Mouse (Mus musculus): ENCODE data around the gene Sgsm2.

The Sgsm2 gene

DNA sequence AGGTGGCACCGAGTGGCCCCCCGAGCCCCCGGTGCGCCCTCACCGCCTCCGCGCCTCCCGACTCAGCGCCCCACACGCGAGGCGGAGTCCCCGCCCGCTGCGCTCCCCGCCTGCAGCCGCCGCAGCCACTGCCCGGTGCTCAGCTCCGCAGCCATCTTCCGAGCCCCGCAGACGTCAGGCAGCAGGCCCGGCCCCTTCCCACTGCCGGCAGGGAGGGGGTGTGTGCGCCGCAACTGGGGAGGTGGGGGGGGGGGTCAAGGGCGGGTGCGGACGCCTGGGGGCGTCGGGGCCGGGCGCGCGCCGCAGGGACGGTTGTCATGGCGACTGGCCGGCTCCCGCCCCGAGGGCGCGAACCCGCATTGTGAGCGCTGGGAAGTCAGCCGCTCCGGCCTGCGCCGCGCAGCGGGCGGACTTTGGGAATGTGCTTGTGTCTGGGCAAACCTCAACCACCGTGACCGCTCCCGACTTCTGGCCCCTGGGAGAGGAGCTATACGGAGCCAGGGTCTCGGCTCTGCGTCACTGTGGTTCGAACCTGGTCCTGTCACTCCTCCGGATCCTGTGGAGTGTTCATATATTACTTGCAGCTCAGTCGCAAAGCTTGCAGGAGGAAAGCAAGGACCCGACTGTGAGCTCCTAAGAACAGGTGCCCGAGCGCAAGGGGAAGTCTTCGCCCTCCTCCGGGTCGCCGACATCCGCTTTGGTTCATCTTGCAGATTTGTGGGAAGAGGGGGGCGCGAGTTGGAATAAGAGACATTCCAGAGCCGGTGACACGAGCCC lies at the start of gene Sgsm2:
Gene Sgsm2 (minus strand): TSS at position 160 of the 777 bp plus-strand sequence.
- peak; percentile 67 for DNase-seq

DNA sequence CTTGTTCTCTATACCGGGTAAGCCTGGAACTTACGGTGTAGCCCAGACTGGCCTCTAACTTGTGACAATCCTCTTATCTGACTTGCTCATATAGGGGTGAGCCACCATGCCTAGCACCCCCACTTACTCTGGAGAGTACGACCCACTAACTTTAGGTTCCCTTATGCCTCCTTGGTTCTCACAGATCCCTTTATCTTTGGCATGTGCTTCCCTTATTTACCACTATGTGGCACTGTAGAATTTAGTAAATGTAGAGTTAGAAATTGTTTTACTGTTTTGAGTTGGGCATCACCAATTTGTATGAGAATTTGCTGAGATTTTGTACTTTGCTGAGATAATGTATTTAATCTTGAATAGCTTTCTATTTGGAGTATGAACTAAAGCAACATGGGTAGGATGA lies 49.5 kb upstream of the Sgsm2 start:
- peak; percentile 28 for DNase-seq

- DNase-seq, result no peak
These were observed 33.5 kb upstream of the Sgsm2 start for GRCm38 (mm10) chr11:74930391-74930790.

DNA sequence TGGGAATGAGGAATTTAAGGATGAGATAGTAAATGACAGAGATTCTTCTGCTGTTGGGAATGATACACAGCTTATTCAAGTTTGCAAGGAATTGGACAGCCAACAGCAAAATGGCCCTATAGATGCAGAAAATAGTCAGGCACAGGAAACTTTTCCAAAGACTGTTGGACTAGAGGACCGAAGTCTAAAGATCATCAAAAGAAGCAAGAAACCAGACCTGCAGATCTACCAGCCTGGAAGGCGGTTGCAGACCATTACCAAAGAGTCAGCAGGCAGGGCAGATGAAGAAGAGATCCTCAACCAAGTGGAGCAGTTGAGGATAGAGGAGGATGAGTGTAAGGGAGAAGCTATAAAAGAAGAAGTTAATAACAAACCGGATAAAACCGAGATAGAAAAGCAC lies 32.3 kb upstream of the Sgsm2 start:
- no peak for DNase-seq

- no peak for DNase-seq
These were observed 30.4 kb upstream of the Sgsm2 start for GRCm38 (mm10) chr11:74927236-74927725.

DNA sequence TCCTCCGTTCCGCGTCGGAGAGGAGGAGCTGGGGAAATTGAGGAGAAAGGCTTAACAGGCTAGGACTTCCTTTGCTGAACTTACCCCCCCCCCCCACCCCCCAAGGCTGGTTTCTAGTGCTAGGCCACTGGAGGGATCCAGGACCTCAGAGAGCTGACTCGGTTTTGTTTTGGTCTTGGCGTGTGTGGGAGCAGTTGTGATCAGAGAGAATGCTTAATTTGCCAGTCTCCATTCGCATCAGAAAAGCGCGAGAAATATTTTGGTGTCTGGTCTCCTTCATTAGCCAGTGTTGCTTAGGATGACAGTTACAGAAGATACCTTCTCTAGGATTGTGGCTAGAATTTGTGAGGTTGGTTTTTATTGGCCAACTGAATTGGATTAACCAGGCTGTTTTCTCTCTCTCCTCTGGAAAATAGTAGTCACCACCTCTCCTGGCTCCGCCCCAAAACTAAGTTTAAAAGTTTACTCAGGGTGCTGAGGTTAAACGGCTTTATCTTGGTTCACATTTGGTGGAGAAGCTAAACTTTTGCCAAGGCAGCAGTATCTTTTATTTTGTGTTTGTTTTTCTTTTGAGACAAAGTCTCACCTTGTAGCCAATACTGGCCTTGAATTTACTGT lies 29.6 kb upstream of the Sgsm2 start:
- DNase-seq, result peak; percentile 48

DNA sequence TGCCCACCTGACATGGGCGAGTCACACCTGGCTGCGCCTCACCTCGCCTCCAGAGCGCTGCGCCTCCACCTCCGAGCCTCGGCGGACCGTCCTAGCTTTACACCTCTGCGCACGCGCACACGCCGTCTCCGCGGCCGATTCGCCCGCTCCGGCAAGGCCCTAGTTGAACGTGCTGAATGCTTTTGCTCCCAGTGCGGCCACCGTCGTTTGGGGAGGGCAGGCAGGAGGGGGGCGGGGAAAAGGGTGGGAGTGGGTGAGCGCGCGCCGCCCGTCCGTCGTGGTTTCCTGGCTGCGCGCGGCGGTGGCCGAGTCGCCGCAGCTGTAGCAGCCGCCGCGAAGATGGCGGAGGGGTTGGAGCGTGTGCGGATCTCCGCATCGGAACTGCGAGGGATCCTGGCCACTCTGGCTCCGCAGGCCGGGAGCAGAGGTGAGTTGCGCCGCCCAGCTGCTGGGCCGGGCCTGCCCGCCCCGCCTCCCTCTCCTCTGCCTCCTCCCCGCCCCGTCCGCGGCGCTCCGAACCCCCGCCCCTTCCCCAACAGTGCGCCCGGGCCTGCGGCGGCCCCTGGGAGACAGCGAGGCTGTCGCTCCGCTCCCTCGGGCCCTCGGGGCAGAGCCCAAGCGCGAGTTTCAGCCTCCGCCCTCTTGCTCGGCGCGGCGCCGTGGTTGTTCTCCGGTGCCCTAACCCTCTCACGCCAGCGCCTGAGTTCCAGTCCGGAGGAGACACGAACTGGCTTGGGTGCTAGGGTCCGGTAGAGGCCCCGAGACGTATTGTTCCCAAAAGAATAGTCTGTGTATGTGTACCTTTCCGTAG lies 28.9 kb upstream of the Sgsm2 start, which contains the start of the genes Smg6 and Srr:
Gene Smg6 (plus strand): TSS at position 247 of the 811 bp plus-strand sequence.
Gene Srr (minus strand): TSS at position 372 of the 811 bp plus-strand sequence.
- peak; percentile 95 for DNase-seq

DNA sequence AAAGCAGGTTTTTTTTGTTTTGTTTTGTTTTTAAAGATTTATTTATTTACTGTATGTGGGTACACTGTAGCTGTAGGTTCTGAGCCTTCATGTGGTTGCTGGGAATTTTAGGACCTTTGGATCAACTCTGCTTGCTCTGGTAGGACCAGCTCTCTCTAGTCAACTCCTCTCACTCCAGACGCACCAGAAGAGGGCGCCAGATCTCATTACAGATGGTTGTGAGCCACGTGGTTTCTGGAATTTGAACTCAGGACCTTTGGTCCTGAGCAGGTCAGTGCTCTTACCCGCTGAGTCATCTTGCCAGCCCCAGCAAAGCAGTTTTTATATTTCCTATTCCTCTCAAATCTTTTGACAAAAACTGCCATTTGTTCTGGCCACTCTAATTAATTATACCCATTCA lies 27.3 kb upstream of the Sgsm2 start:
- DNase-seq, result peak; percentile 51

GRCm38 (mm10) chr11:74919249-74919648 lies 22.4 kb upstream of the Sgsm2 start:
- DNase-seq, result no peak

DNA sequence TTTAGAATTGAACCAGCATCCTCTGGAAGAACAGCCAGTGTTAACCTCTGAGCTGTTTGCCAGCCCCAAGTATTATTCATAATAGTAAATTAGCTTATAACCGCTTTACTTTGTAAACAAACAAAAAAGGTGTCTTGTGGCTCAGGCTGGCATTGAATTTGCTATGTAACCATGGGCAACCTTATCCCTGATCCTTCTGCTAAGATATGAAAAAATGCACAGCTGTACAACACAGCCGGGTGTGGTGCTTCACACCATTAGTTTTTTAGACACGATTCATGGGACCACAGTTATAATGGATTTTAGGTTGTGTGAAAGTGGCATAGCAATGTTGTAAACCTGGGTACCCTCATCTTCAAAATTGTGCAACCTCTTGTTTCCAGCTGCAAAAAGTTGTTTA lies 15.6 kb upstream of the Sgsm2 start:
- no peak for DNase-seq

GRCm38 (mm10) chr11:74909978-74910377 lies 13.1 kb upstream of the Sgsm2 start:
- DNase-seq, result no peak

DNA sequence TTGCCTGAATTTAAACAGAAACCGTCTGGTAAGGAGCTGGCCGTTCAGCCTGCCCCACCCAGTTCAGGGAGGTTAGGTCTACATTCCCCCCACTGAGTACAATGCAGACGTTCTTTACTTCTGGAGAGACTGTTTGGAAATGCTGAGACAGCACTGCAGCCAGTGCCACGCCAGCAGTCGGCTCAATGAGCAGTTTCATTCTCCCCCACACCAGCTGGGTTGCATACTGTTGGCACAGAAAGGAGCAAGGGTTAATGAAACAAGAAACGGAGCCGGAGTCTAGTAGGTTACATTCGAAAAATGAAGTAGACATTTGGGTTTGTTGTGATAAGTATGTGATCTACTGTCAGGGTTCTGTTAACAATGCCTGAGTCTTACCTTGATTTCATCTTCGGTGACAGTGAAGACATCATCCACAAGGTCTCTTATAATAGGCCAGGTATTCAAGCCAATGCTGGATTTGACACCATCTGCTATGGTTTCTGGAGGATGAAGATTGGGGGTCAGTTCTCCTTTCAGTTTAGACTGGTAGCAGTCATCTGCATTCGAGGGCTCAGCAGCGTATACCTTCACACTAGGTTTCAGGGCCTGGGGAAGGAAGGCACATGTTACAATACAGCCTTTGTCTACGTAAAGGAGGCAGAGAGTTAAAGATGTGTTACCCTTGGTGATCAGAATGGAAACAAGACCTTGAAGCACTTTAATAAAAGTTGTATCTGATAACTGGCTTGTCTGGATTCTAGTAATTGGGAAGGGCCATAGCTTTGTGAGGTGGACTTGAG lies 11.9 kb upstream of the Sgsm2 start:
- DNase-seq, result no peak

DNA sequence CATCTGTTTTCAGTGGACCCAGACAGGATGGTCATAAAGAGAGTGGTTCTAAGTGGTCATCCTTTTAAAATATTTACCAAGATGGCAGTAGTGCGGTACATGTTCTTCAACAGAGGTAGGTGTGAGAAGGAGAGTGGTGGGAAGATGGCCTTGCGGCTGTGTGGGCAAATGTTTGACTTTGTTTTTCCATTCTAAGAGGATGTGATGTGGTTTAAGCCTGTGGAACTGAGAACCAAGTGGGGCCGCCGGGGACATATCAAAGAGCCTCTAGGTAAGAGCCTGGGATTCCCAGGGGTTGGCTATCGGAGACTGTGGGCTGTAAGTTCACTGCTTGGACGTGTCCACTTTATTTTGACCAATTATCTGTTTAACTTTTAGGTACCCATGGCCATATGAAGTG lies 11.0 kb upstream of the Sgsm2 start:
- no peak for DNase-seq

DNA sequence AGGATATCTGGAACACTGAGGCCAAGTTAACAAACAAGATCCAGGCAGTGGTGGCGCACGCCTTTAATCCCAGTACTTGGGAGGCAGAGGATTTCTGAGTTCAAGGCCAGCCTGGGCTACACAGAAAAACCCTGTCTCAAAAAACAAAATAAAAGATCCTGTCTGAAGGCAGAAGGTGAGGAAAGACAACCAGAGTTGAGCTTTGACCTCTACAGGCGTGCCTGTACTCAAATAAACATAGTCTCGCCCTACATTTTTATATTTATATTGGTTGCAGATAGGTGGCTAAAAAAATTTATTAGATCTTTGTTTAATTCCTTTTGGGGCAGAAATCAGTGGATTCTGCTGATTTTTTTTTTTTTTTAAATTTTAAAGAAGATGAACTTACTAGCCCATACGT lies 5.6 kb upstream of the Sgsm2 start:
- no peak for DNase-seq

DNA sequence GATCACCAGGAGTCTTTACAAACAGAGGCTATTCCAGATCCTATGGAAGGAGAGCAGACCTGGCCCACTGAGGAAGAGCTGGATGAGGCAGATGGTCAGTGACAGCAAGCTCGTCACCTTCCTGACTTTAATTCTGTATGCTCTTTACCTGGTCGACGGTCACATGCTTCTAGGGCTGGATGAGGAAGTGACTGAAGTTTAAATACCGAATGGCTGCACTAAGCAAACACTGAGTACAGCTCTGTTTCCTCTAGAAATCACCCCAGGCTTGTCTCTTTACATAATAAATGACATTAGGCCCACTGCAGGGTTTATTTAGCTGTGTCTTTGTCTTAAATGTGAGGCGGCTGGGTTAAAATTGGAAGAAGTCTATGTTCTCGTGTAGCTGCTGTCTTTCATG lies 4.7 kb upstream of the Sgsm2 start:
- DNase-seq, result no peak

DNA sequence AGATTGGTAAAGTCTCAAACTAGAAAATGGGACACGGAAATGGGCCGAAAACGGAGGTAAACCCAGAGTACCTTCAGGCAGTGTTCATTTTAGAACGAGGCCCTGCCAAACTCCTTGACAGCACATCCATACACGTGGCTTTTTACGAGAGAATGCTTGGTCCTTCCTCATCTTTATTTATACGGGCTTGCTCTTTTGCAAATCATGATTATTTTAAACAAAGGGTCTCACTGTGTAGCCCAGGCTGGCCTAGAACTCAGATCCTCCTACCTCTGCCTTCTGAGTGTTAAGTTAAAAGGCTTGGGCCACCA lies 1.6 kb upstream of the Sgsm2 start:
- DNase-seq, result no peak

- DNase-seq, result peak; percentile 90
These were observed 1.0 kb upstream of the Sgsm2 start, which contains the start of gene Tsr1 for GRCm38 (mm10) chr11:74897678-74898516. Gene Tsr1 (plus strand): TSS chr11:74898071.

GRCm38 (mm10) chr11:74895980-74896900 lies 620 bp downstream of the Sgsm2 start:
- DNase-seq, result peak; percentile 57

- no peak for DNase-seq
These were observed 2.2 kb downstream of the Sgsm2 start for GRCm38 (mm10) chr11:74894619-74895018.

DNA sequence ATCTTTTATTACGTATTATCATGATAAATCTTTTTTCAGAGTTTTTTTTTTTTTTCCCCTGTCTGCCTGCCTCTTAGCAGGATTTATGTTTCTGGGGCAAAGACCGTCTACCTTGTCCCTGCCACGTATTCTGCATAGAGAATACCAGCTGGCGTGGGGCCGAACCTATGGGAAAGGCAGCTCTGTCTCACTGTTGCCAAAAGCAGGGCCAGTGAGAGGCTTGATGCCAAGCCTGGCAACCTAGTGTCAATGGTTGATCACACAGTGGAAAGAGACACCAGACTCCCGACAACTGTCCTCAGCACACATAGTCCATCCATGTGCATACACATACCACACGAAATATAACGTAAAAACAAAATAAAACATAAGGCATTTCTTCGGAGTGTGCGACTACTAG lies 13.8 kb downstream of the Sgsm2 start:
- DNase-seq, result no peak

- DNase-seq, result no peak
These were observed 14.9 kb downstream of the Sgsm2 start for GRCm38 (mm10) chr11:74881979-74882378.
